Mouse (Mus musculus) liver, embryonic 14.5 days (tissue): ENCODE measurements around the gene Keap1. TPM values are rescaled to one million over a fixed set of nuclear protein-coding genes. Genes with fewer than 3 reads are reported as not detected.

ENCODE experiments used
- ATAC-seq: fragments of 200-750 bp; cut with Nextera tagmentation; 2 replicates; pipeline ENCODE4 v1.8.0; 2017; ENCODE audit warnings: moderate number of reproducible peaks, mild to moderate bottlenecking, moderate library complexity; ENCODE audit not compliant: insufficient read depth
- DNase-seq, 3 experiments: peaks; one replicate each; pipeline ENCODE4 v3.0.0-alpha.2; 2012 to 2013; ENCODE audit warnings: low read depth in 3 of 3, low spot score in 3 of 3
- H3K27ac ChIP-seq: fragments of 300-500 bp; sonication (generic); 2 replicates; pipeline ENCODE4 v1.5.1; 2014; ENCODE audit warnings: moderate library complexity, mild to moderate bottlenecking, control low read depth, inconsistent platforms
- H3K27me3 ChIP-seq: fragments of 300-500 bp; sonication (generic); 2 replicates; pipeline ENCODE4 v1.6.1; 2014; ENCODE audit warnings: mild to moderate bottlenecking, low read length, moderate library complexity; ENCODE audit not compliant: control insufficient read depth, insufficient read depth
- H3K36me3 ChIP-seq: fragments of 300-500 bp; sonication (generic); replicated peaks from 2 replicates; pipeline ENCODE4 v1.6.1; 2014; ENCODE audit warnings: low read depth; ENCODE audit not compliant: control insufficient read depth, insufficient read depth
- H3K4me1 ChIP-seq, 2 experiments: fragments of 200-500 bp in 1 of 2; fragments of 300-500 bp in 1 of 2; sonication (generic) in 1 of 2; replicated peaks; 2 replicates each; pipeline ENCODE4 v1.6.1; 2012 to 2014; ENCODE audit warnings: antibody characterized with exemption in 1 of 2, inconsistent platforms in 1 of 2, low read length in 1 of 2; ENCODE audit not compliant: control insufficient read depth in 2 of 2, insufficient read depth in 2 of 2
- H3K4me2 ChIP-seq: fragments of 300-500 bp; sonication (generic); 2 replicates; pipeline ENCODE4 v1.6.1; 2014; ENCODE audit warnings: low read depth, mild to moderate bottlenecking, control low read depth, moderate library complexity
- H3K4me3 ChIP-seq, 2 experiments: fragments of 200-500 bp in 1 of 2; fragments of 300-500 bp in 1 of 2; sonication (generic) in 1 of 2; 2 replicates each; pipeline ENCODE4 v1.5.1; 2012 to 2014; ENCODE audit warnings: low read depth in 2 of 2, low read length in 2 of 2, mild to moderate bottlenecking in 2 of 2, control low read depth in 1 of 2, inconsistent platforms in 1 of 2, moderate library complexity in 1 of 2; ENCODE audit not compliant: insufficient read depth in 1 of 2
- H3K9ac ChIP-seq: fragments of 300-500 bp; sonication (generic); replicated peaks from 2 replicates; pipeline ENCODE4 v1.6.1; 2014; ENCODE audit warnings: mild to moderate bottlenecking, control low read depth, moderate library complexity
- H3K9me3 ChIP-seq: fragments of 300-500 bp; sonication (generic); 2 replicates; pipeline ENCODE4 v1.6.1; 2016; ENCODE audit warnings: low read length, mixed read lengths; ENCODE audit not compliant: control insufficient read depth
- CTCF ChIP-seq: IDR thresholded peaks from 2 replicates; pipeline ENCODE4 v1.5.1; 2016; ENCODE audit warnings: antibody characterized with exemption, low read depth, control low read depth
- EP300 ChIP-seq: IDR thresholded peaks from 2 replicates; pipeline ENCODE4 v1.6.1; 2016; ENCODE audit warnings: antibody characterized with exemption, low read depth
- WGBS: fragments of 180-500 bp; shearing (Covaris S2); extraction: QIAGEN DNeasy Blood & Tissue Kit; methylation state at CpG from one replicate; pipeline ENCODE4 v1.1.7; 2014; ENCODE audit not compliant: insufficient replicate concordance; 5-methylcytosine and 5-hydroxymethylcytosine counted together
- polyA plus RNA-seq, 2 experiments: library from polyadenylated mRNA; depleted of rRNA in 1 of 2; stranded (reverse) in 1 of 2; unstranded in 1 of 2; fragments of >200 nt; fragmentation: Nextera tagmentation in 1 of 2; extraction: Ambion mirVana in 1 of 2; gene quantifications; 2 replicates each; pipeline versions ENCODE4 v1.2.1 to v1.2.3; 2012 to 2014

Gene Keap1
- 15.1 and 15.8 TPM in 2 replicates for polyA plus RNA-seq (2012; rRNA removed)
- 15.6 and 16.4 TPM in 2 replicates for polyA plus RNA-seq (2014; fragmentation: Nextera tagmentation; extraction: Ambion mirVana)

DNA sequence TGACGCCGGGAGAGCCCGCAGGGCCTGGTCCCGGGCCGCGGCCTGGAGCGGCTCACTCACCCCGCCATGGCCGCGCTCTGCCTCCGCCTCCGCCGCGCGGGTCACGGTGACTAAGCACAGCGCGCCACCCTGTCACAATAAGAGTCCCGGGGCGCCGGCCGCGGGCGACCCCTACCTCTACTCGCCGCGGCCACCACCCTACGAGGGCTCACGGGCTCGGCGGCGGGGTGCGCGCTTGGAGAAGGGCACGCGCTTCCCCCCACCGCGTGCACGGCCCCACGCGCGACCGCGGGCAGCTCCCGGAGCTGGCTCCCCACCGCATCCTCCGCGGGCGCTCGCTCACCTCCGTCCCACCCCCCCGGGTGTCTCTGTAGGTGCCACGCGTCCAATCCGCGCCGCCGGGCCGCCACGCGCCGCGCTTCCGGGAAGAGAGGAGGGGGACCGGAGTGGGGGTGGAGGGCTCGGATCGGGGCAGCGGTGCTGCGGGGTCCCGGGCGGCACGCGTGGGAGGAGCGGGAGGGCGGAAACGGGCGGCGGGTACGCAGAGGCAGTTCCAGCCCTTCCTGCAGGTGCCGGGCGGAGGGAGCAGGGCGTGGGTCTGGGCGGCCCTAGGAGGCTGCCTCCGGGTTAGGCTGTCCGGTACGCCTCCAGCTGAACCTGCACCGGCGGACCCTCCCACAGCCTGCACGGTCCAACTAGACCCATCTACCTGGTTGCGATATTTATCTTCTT lies at the start of gene Keap1:
Keap1 (minus strand) TSS at position 629 of the 732 bp plus-strand sequence.
- Histone ChIP-seq H3K9ac (peak within 1 kb of the TSS; percentile 93), H3K27ac (peak within 1 kb of the TSS; percentile 80), H3K9me3 (peaks cover 2% of the 10 kb centered on the region; the same call in 1 of the 2 replicates), H3K4me1 (peaks cover 12 to 18% of the 10 kb centered on the region in 2 experiments), H3K27me3 (peaks cover 22% of the 10 kb centered on the region), H3K4me2 (peak within 1 kb of the TSS; percentile 96), H3K4me3 (peak within 1 kb of the TSS; percentile 82 to 96), H3K36me3 (peaks cover 11% of the 10 kb centered on the region)
- ATAC-seq (peak; percentile 89), DNase-seq (peak; percentile 66 to 70 (median 68))
- TF ChIP-seq CTCF (no peak; the same call in 1 of the 2 replicates), EP300 (0 out of 2 replicates have a peak, but pooled peaks have one; percentile 25)
- WGBS: under 1% methylated on average over 71 of the region's 90 CpGs

DNA sequence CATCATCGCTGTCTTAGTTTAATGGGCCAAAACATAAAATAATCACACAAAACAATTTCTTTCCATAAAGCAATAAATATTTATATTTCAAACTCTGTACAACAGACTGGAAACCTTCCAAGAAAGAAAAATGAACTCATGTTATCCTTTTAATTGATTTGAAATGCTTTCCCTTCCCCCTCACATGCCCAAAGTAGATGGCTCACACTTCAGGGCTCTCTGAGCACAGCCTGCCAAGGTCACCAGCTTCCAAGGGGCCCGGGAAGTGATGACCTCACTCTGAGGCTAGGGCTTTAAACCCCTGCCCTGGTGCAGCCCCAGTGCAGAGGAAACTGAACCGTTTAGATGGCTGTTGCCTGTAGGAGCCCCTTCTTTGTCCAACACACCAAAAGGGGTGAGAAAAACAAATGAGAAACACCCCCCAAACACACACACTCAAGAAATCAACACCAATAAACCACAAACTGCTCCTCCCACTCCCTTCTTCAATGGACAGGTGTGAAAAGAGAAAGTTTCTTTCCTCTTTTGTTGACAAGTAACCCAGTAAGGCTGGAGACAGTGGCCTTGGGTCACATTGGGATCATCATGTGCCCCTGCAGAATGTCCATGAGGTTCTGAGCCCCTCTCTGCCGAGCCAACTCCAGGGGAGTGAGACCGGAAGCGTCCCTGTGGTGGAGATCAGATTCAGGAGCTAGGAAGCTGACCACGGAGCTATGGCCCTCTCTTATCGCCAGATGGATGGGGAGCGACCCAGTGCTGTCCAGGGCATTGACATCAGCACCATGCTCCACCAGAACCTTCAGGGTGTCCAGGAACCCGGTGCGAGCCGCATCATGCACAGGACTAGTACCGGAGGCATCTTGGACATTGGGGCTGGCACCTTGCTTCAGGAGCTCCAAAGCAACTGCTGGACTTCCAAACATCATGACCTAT lies 49.5 kb upstream of the Keap1 start:
- Histone ChIP-seq H3K9me3 (no peaks in the 10 kb centered on the region), H3K27ac (peak overlapping the region; percentile 87), H3K36me3 (peaks cover 29% of the 10 kb centered on the region), H3K9ac (peak overlapping the region; percentile 96), H3K4me2 (peak overlapping the region; percentile 80), H3K4me3 (peak overlapping the region; percentile 92), H3K4me1 (peaks cover 27% of the 10 kb centered on the region in 2 experiments), H3K27me3 (no peaks in the 10 kb centered on the region)
- no peak for DNase-seq
- TF ChIP-seq CTCF (no peak), EP300 (no peak)
- ATAC-seq: no peak
- WGBS: 49% methylated on average over 13 of the region's 13 CpGs

DNA sequence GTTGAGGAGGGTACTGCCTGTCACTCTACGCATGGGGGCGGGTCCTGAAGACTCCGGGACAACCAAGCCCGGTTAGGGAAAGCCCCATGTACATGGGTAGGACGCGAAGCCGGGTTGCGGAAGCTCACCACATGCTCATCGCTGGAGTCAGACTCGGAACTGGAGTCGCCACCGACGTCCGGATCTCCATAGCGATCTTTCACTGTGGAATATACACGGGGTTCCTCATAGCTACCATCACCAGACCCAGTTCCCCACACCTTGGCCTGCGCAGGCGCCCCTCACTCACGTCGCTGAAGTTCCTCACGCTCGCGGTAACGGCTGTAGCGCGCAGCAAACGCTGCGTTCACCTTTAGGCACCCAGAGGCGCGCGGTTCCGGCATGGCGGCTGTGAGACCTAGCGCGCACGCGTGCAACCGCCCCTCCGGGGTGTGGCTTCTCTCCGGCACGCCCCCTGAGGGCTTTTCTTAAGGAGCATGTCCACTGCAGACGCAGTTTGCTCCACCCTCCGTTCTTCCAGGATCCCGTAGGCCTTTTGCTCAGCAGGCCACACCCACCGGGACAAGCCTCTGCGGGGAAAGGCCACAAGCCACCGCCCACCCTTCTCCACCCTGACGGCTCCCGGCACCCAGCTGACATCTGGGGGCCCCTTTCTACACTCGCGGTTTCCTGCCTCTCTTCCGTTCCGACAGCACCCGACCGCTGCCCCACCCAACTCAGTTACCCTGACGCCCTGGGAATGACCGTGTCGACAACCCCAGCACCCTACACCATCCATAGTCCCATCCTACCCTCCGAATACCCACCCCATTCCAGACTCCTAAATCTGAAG lies 48.6 kb upstream of the Keap1 start, which contains the start of gene Kri1:
Kri1 (minus strand) TSS at position 399 of the 832 bp plus-strand sequence.
- no peaks in the 10 kb centered on the region for H3K9me3 ChIP-seq
- H3K4me1 ChIP-seq: peaks cover 27% of the 10 kb centered on the region in 2 experiments
- H3K27me3 ChIP-seq: no peaks in the 10 kb centered on the region
- under 1% methylated on average over 59 of the region's 59 CpGs for WGBS
- TF ChIP-seq CTCF: no peak; the same call in 1 of the 2 replicates
- peak; percentile 51 for TF ChIP-seq EP300
- peak within 1 kb of the TSS; percentile 87 for H3K27ac ChIP-seq
- H3K9ac ChIP-seq: peak within 1 kb of the TSS; percentile 96
- peak; percentile 99 to 100 (median 99) for DNase-seq
- ATAC-seq: peak; percentile 74
- H3K36me3 ChIP-seq: peaks cover 32% of the 10 kb centered on the region
- peak within 1 kb of the TSS; percentile 80 for H3K4me2 ChIP-seq
- peak within 1 kb of the TSS; percentile 92 for H3K4me3 ChIP-seq

DNA sequence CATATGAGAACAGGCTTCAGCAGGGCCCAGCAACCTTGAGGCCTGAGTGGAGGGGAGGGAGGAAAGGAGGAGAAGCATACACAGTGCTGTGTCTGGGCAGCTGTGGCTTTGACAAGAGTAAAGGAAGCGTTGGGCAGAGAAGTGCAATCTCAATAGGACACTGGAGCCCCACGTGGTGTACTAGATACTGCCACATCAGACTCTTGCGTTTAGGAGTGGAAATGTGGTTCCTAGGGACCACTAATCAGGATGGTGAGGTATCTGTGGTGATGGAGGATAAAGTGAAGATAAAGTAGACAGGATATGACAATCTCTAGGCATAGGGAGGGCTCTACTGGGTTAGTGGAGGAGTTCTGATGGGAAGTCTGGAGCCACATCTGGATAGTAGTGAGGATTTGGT lies 47.6 kb upstream of the Keap1 start:
- WGBS: 5% methylated on average over 3 of the region's 3 CpGs
- H3K36me3 ChIP-seq: peaks cover 40% of the 10 kb centered on the region
- H3K4me2 ChIP-seq: peak overlapping the region; percentile 80
- peak overlapping the region; percentile 89 for H3K9ac ChIP-seq
- peak overlapping the region; percentile 79 for H3K27ac ChIP-seq
- no peak for DNase-seq
- H3K27me3 ChIP-seq: no peaks in the 10 kb centered on the region
- H3K9me3 ChIP-seq: no peaks in the 10 kb centered on the region
- ATAC-seq: no peak
- peak overlapping the region; percentile 89 to 92 for H3K4me3 ChIP-seq
- H3K4me1 ChIP-seq: peaks cover 23 to 24% of the 10 kb centered on the region in 2 experiments
- no peak for TF ChIP-seq EP300
- no peak for TF ChIP-seq CTCF
